Mouse (Mus musculus): ENCODE data around the gene A730015C16Rik. TPM values are rescaled to one million over a fixed set of nuclear protein-coding genes. Genes with fewer than 3 reads are reported as not detected.
A peak's percentile ranks its signal among the peaks of the same experiment; 100 is the strongest.

A730015C16Rik gene
- polyA plus RNA-seq, 1 experiment from 2014 or later = 1.2 TPM

GRCm38 (mm10) chr4:108798083-108798830 lies 50.2 kb downstream of the A730015C16Rik start:
- 44% methylated on average over 2 of the region's 2 CpGs for WGBS
- Histone ChIP-seq H3K4me1 (ENCODE audit: control insufficient read depth, insufficient read depth, low read length) (no peaks in the 10 kb centered on the region), H3K27ac (ENCODE audit: low read depth, low read length) (no peak overlapping the region), H3K9me3 (ENCODE audit: control insufficient read depth, low read length) (no peaks in the 10 kb centered on the region), H3K9ac (ENCODE audit: low read length) (no peak overlapping the region), H3K4me3 (ENCODE audit: low read depth, low read length) (no peak overlapping the region), H3K27me3 (ENCODE audit: control insufficient read depth, insufficient read depth, low read length) (no peaks in the 10 kb centered on the region), H3K4me2 (no peak overlapping the region), H3K36me3 (ENCODE audit: control insufficient read depth, insufficient read depth, low read length) (no peaks in the 10 kb centered on the region)
- no peak for ATAC-seq (ENCODE audit: low FRiP score)
- peak; percentile 90 for DNase-seq (ENCODE audit: low spot score, missing footprints)

Other genes with a start within 250 kb of the A730015C16Rik start
- gene Cc2d1b, start 228.7 kb downstream of the A730015C16Rik start, polyA plus RNA-seq (2014; fragmentation: Nextera tagmentation; extraction: Ambion mirVana) = 15.3 and 19.8 TPM in 2 replicates
- gene 3110021N24Rik, start 129.0 kb downstream of the A730015C16Rik start, polyA plus RNA-seq (2014; fragmentation: Nextera tagmentation; extraction: Ambion mirVana) = 0.45 and 0.51 TPM in 2 replicates
- 3.6 and 3.9 TPM in 2 replicates for gene Zfyve9, start 67.8 kb downstream of the A730015C16Rik start, polyA plus RNA-seq (2014; fragmentation: Nextera tagmentation; extraction: Ambion mirVana)
- gene Btf3l4, start 15.0 kb downstream of the A730015C16Rik start, polyA plus RNA-seq (2014; fragmentation: Nextera tagmentation; extraction: Ambion mirVana) = 284 and 311 TPM in 2 replicates
- 112 and 113 TPM in 2 replicates for gene Txndc12, start 14.0 kb downstream of the A730015C16Rik start, polyA plus RNA-seq (2014; fragmentation: Nextera tagmentation; extraction: Ambion mirVana)
- gene Kti12, start 834 bp downstream of the A730015C16Rik start, polyA plus RNA-seq (2014; fragmentation: Nextera tagmentation; extraction: Ambion mirVana) = 44.0 and 49.9 TPM in 2 replicates
- 29.2 and 29.5 TPM in 2 replicates for gene Rab3b, start 30.4 kb upstream of the A730015C16Rik start, polyA plus RNA-seq (2014; fragmentation: Nextera tagmentation; extraction: Ambion mirVana)
- 65.6 and 70.8 TPM in 2 replicates for gene Nrd1, start 152.0 kb upstream of the A730015C16Rik start, polyA plus RNA-seq (2014; fragmentation: Nextera tagmentation; extraction: Ambion mirVana)